Mouse (Mus musculus) right cerebral cortex, postnatal 10 days (tissue): ENCODE data around the gene Mxi1.

Source experiments
- DNase-seq, 2 experiments: peaks; one replicate each; pipeline ENCODE4 v3.0.0; 2021; ENCODE audit warnings: low spot score in 2 of 2

The Mxi1 gene

GRCm38 (mm10) chr19:53299829-53300181 is 10.5 kb upstream of the Mxi1 start:
- no peak for DNase-seq

GRCm38 (mm10) chr19:53303382-53303781 is 6.9 kb upstream of the Mxi1 start:
- no peak for DNase-seq

GRCm38 (mm10) chr19:53305621-53306020 is 4.7 kb upstream of the Mxi1 start:
- DNase-seq = no peak

GRCm38 (mm10) chr19:53306706-53307105 is 3.6 kb upstream of the Mxi1 start:
- DNase-seq = no peak

- DNase-seq = no peak
Observed at GRCm38 (mm10) chr19:53307219-53307618, 3.1 kb upstream of the Mxi1 start.

GRCm38 (mm10) chr19:53309631-53310030 is 687 bp upstream of the Mxi1 start:
- no peak for DNase-seq

- DNase-seq = peak; percentile 52 to 56
Observed at GRCm38 (mm10) chr19:53310771-53311523, 629 bp downstream of the Mxi1 start.

- peak; percentile 48 to 50 for DNase-seq
Observed at GRCm38 (mm10) chr19:53311524-53312335, 1.4 kb downstream of the Mxi1 start.

GRCm38 (mm10) chr19:53312336-53312871 is 2.1 kb downstream of the Mxi1 start:
- DNase-seq = peak; percentile 70 to 78

- DNase-seq = peak; percentile 90 to 91
Observed at GRCm38 (mm10) chr19:53312951-53313683, 2.8 kb downstream of the Mxi1 start.

- DNase-seq = peak; percentile 99 to 100
Observed at GRCm38 (mm10) chr19:53313684-53314443, 3.5 kb downstream of the Mxi1 start.

GRCm38 (mm10) chr19:53314530-53315208 is 4.4 kb downstream of the Mxi1 start:
- DNase-seq = no peak

- no peak for DNase-seq
Observed at GRCm38 (mm10) chr19:53315209-53315654, 4.9 kb downstream of the Mxi1 start.

GRCm38 (mm10) chr19:53316105-53316504 is 5.8 kb downstream of the Mxi1 start:
- DNase-seq = no peak

- DNase-seq = no peak
Observed at GRCm38 (mm10) chr19:53316963-53317362, 6.6 kb downstream of the Mxi1 start.

GRCm38 (mm10) chr19:53318143-53319132 is 8.1 kb downstream of the Mxi1 start:
- DNase-seq = no peak

GRCm38 (mm10) chr19:53320264-53321110 is 10.2 kb downstream of the Mxi1 start:
- no peak for DNase-seq

- DNase-seq = no peak
Observed at GRCm38 (mm10) chr19:53321273-53321672, 11.0 kb downstream of the Mxi1 start.
